Mouse (Mus musculus): ENCODE data around the gene Unc93b1. TPM values are rescaled to one million over a fixed set of nuclear protein-coding genes. Genes with fewer than 3 reads are reported as not detected.

The Unc93b1 gene
- total and polyA plus RNA-seq, 2 experiments = 41.1 to 102 TPM

DNA sequence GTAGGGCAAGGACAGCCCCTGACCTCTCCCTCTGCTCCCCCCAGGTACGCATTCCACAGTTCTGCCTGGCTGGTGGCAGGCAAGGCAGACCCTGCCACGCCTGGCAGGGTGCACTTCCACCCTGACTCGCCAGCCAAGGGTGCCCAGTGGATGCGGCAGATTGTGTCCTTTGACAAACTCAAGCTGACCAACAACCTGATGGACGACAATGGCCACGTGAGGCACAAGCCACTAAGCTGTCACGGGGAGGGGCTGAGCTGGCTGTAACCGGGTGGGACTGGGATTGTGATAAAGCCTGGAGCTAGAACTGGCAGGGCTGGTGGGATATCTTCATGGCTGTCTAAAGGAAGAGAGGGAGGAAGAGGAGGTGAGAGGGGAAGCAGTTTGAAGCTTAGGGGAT is 62.2 kb downstream of the Unc93b1 start:
- Histone ChIP-seq H3K27ac (replicated peaks; ENCODE audit: insufficient read depth, low read depth, low read length) (no peak overlapping the region), H3K9ac (ENCODE audit: low read depth, low read length) (no peak overlapping the region)

DNA sequence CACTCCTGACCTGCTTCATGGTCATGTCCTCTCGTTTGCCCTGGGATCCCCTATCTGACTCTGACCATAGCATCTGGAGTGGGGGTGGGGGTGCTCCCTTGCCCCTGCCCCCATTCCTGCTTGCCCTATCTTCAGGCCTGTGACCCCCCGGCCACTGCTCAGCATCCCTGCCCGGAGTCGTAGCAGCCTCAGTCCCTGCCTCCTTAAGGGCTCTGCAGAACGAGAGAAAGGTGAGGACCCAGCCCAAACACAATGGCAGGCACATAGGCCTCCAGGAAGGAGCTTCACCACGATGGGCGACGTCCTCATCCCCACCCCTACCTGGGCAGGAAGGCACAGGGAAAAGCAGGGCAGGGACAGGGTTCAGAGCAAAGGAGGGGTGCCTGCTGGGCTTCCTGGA is 63.3 kb downstream of the Unc93b1 start:
- H3K4me3 ChIP-seq (ENCODE audit: insufficient read depth, low read depth, low read length) = no peak overlapping the region
- H3K36me3 ChIP-seq (ENCODE audit: control insufficient read depth, insufficient read depth, low read length) = no peaks in the 10 kb centered on the region
- peaks cover 13% of the 10 kb centered on the region for H3K4me1 ChIP-seq (ENCODE audit: control insufficient read depth, insufficient read depth, low read length)
- TF ChIP-seq CTCF (IDR thresholded peaks at IDR 0.05; ENCODE audit: low read depth, low read length) = no peak
- no peak for TF ChIP-seq POLR2A (IDR thresholded peaks at IDR 0.05; ENCODE audit: extremely low read depth, insufficient read depth, low read length)
- H3K27me3 ChIP-seq (ENCODE audit: control insufficient read depth, insufficient read depth, low read length) = no peaks in the 10 kb centered on the region
- H3K79me2 ChIP-seq (ENCODE audit: control insufficient read depth, insufficient read depth, low read length) = no peaks in the 10 kb centered on the region
- H3K27ac ChIP-seq (replicated peaks; ENCODE audit: insufficient read depth, low read depth, low read length) = no peak overlapping the region
- DNase-seq (ENCODE audit: extremely low read depth, low read depth, low spot score) = no peak
- H3K9ac ChIP-seq (ENCODE audit: low read depth, low read length) = no peak overlapping the region
- WGBS = 86% methylated on average over 8 of the region's 8 CpGs

More for the DNA sequence above, 62.2 kb downstream of the Unc93b1 start:
- DNase-seq (ENCODE audit: extremely low read depth, low read depth, low spot score) = no peak
- Histone ChIP-seq H3K4me1 (ENCODE audit: control insufficient read depth, insufficient read depth, low read length) (peaks cover 13% of the 10 kb centered on the region), H3K27me3 (ENCODE audit: control insufficient read depth, insufficient read depth, low read length) (no peaks in the 10 kb centered on the region), H3K79me2 (ENCODE audit: control insufficient read depth, insufficient read depth, low read length) (no peaks in the 10 kb centered on the region), H3K36me3 (ENCODE audit: control insufficient read depth, insufficient read depth, low read length) (no peaks in the 10 kb centered on the region), H3K4me3 (ENCODE audit: insufficient read depth, low read depth, low read length) (no peak overlapping the region)
- TF ChIP-seq CTCF (IDR thresholded peaks at IDR 0.05; ENCODE audit: low read depth, low read length) (no peak), POLR2A (IDR thresholded peaks at IDR 0.05; ENCODE audit: extremely low read depth, insufficient read depth, low read length) (no peak)
- WGBS = 77% methylated on average over 8 of the region's 8 CpGs

Other genes with a start within 250 kb of the Unc93b1 start
- gene Lrp5, start 248.6 kb upstream of the Unc93b1 start, total RNA-seq (2014; rRNA removed) = 14.1 and 23.2 TPM in 2 replicates
- 32.6 and 42.4 TPM in 2 replicates for gene Lrp5, start 248.6 kb upstream of the Unc93b1 start, polyA plus RNA-seq (2012; rRNA removed)
- 10.6 and 20.1 TPM in 2 replicates for gene 1810055G02Rik, start 226.9 kb upstream of the Unc93b1 start, total RNA-seq (2014; rRNA removed)
- 18.4 and 26.9 TPM in 2 replicates for gene 1810055G02Rik, start 226.9 kb upstream of the Unc93b1 start, polyA plus RNA-seq (2012; rRNA removed)
- gene Kmt5b, start 167.8 kb upstream of the Unc93b1 start, total RNA-seq (2014; rRNA removed) = 25.4 and 30.4 TPM in 2 replicates
- gene Kmt5b, start 167.8 kb upstream of the Unc93b1 start, polyA plus RNA-seq (2012; rRNA removed) = 5.6 and 6.7 TPM in 2 replicates
- gene Chka, start 83.4 kb upstream of the Unc93b1 start, total RNA-seq (2014; rRNA removed) = 11.9 and 26.0 TPM in 2 replicates
- 56.7 and 62.0 TPM in 2 replicates for gene Chka, start 83.4 kb upstream of the Unc93b1 start, polyA plus RNA-seq (2012; rRNA removed)
- gene Tcirg1, start 28.1 kb upstream of the Unc93b1 start, total RNA-seq (2014; rRNA removed) = 34.3 and 35.6 TPM in 2 replicates
- gene Tcirg1, start 28.1 kb upstream of the Unc93b1 start, polyA plus RNA-seq (2012; rRNA removed) = 76.3 and 123 TPM in 2 replicates
- gene Ndufs8, start 22.4 kb upstream of the Unc93b1 start, total RNA-seq (2014; rRNA removed) = 197 and 213 TPM in 2 replicates
- 266 and 295 TPM in 2 replicates for gene Ndufs8, start 22.4 kb upstream of the Unc93b1 start, polyA plus RNA-seq (2012; rRNA removed)
- 2.9 and 3.3 TPM in 2 replicates for gene Aldh3b1, start 5.4 kb upstream of the Unc93b1 start, total RNA-seq (2014; rRNA removed)
- 1.9 and 4.0 TPM in 2 replicates for gene Aldh3b1, start 5.4 kb upstream of the Unc93b1 start, polyA plus RNA-seq (2012; rRNA removed)
- 0.74 and 1.7 TPM in 2 replicates for gene Aldh3b3, start 23.5 kb downstream of the Unc93b1 start, total RNA-seq (2014; rRNA removed)
- 6.4 and 7.7 TPM in 2 replicates for gene Aldh3b3, start 23.5 kb downstream of the Unc93b1 start, polyA plus RNA-seq (2012; rRNA removed)
- gene Aldh3b2, start 37.1 kb downstream of the Unc93b1 start, total RNA-seq (2014; rRNA removed) = not detected in 2 replicates
- gene Aldh3b2, start 37.1 kb downstream of the Unc93b1 start, polyA plus RNA-seq (2012; rRNA removed) = 0.16 and 0.48 TPM in 2 replicates
- 44.3 and 49.8 TPM in 2 replicates for gene Acy3, start 51.4 kb downstream of the Unc93b1 start, total RNA-seq (2014; rRNA removed)
- 232 and 326 TPM in 2 replicates for gene Acy3, start 51.4 kb downstream of the Unc93b1 start, polyA plus RNA-seq (2012; rRNA removed)
- not detected in 2 replicates for gene Tbx10, start 57.6 kb downstream of the Unc93b1 start, total RNA-seq (2014; rRNA removed)
- gene Tbx10, start 57.6 kb downstream of the Unc93b1 start, polyA plus RNA-seq (2012; rRNA removed) = not detected in 2 replicates
- gene Nudt8, start 65.4 kb downstream of the Unc93b1 start, total RNA-seq (2014; rRNA removed) = 30.1 and 36.0 TPM in 2 replicates
- gene Nudt8, start 65.4 kb downstream of the Unc93b1 start, polyA plus RNA-seq (2012; rRNA removed) = 13.4 and 18.5 TPM in 2 replicates
- gene Gm49405, start 65.4 kb downstream of the Unc93b1 start, total RNA-seq (2014; rRNA removed) = 0.54 and 0.92 TPM in 2 replicates
- gene Gm49405, start 65.4 kb downstream of the Unc93b1 start, polyA plus RNA-seq (2012; rRNA removed) = 0.72 and 1.1 TPM in 2 replicates
- 0.74 and 0.87 TPM in 2 replicates for gene Doc2g, start 68.1 kb downstream of the Unc93b1 start, total RNA-seq (2014; rRNA removed)
- 2.3 and 4.9 TPM in 2 replicates for gene Doc2g, start 68.1 kb downstream of the Unc93b1 start, polyA plus RNA-seq (2012; rRNA removed)
- 189 and 197 TPM in 2 replicates for gene Ndufv1, start 77.6 kb downstream of the Unc93b1 start, total RNA-seq (2014; rRNA removed)
- 239 and 251 TPM in 2 replicates for gene Ndufv1, start 77.6 kb downstream of the Unc93b1 start, polyA plus RNA-seq (2012; rRNA removed)
- gene Gstp1, start 102.8 kb downstream of the Unc93b1 start, total RNA-seq (2014; rRNA removed) = 456 and 810 TPM in 2 replicates
- 965 and 1,374 TPM in 2 replicates for gene Gstp1, start 102.8 kb downstream of the Unc93b1 start, polyA plus RNA-seq (2012; rRNA removed)
- gene Gstp2, start 110.8 kb downstream of the Unc93b1 start, total RNA-seq (2014; rRNA removed) = 4.1 and 7.9 TPM in 2 replicates
- gene Gstp2, start 110.8 kb downstream of the Unc93b1 start, polyA plus RNA-seq (2012; rRNA removed) = 4.4 and 9.2 TPM in 2 replicates
- gene Gstp3, start 124.4 kb downstream of the Unc93b1 start, total RNA-seq (2014; rRNA removed) = 21.5 and 28.1 TPM in 2 replicates
- gene Gstp3, start 124.4 kb downstream of the Unc93b1 start, polyA plus RNA-seq (2012; rRNA removed) = 54.3 and 66.1 TPM in 2 replicates
- 0.13 and 0.37 TPM in 2 replicates for gene Cabp2, start 146.4 kb downstream of the Unc93b1 start, total RNA-seq (2014; rRNA removed)
- 0.27 and 0.70 TPM in 2 replicates for gene Cabp2, start 146.4 kb downstream of the Unc93b1 start, polyA plus RNA-seq (2012; rRNA removed)
- 33.9 and 44.0 TPM in 2 replicates for gene Cdk2ap2, start 162.0 kb downstream of the Unc93b1 start, total RNA-seq (2014; rRNA removed)
- 185 and 198 TPM in 2 replicates for gene Cdk2ap2, start 162.0 kb downstream of the Unc93b1 start, polyA plus RNA-seq (2012; rRNA removed)
- gene Pitpnm1, start 164.8 kb downstream of the Unc93b1 start, total RNA-seq (2014; rRNA removed) = 1.7 and 4.9 TPM in 2 replicates
- 8.1 and 14.2 TPM in 2 replicates for gene Pitpnm1, start 164.8 kb downstream of the Unc93b1 start, polyA plus RNA-seq (2012; rRNA removed)
- 16.5 and 20.1 TPM in 2 replicates for gene Aip, start 190.7 kb downstream of the Unc93b1 start, total RNA-seq (2014; rRNA removed)
- gene Aip, start 190.7 kb downstream of the Unc93b1 start, polyA plus RNA-seq (2012; rRNA removed) = 30.0 and 33.5 TPM in 2 replicates
- not detected in 2 replicates for gene Gpr152, start 204.6 kb downstream of the Unc93b1 start, total RNA-seq (2014; rRNA removed)
- gene Gpr152, start 204.6 kb downstream of the Unc93b1 start, polyA plus RNA-seq (2012; rRNA removed) = 0.02 TPM in 2 replicates
- gene Cabp4, start 208.8 kb downstream of the Unc93b1 start, total RNA-seq (2014; rRNA removed) = 0.37 TPM in 1 of 2 replicates, not detected in the other
- gene Cabp4, start 208.8 kb downstream of the Unc93b1 start, polyA plus RNA-seq (2012; rRNA removed) = not detected in 2 replicates
- 66.1 and 72.6 TPM in 2 replicates for gene Coro1b, start 213.4 kb downstream of the Unc93b1 start, total RNA-seq (2014; rRNA removed)
- 109 and 114 TPM in 2 replicates for gene Coro1b, start 213.4 kb downstream of the Unc93b1 start, polyA plus RNA-seq (2012; rRNA removed)
- 1.7 and 4.1 TPM in 2 replicates for gene Ptprcap, start 218.4 kb downstream of the Unc93b1 start, total RNA-seq (2014; rRNA removed)
- gene Ptprcap, start 218.4 kb downstream of the Unc93b1 start, polyA plus RNA-seq (2012; rRNA removed) = 6.9 and 8.2 TPM in 2 replicates
- gene Rps6kb2, start 228.2 kb downstream of the Unc93b1 start, total RNA-seq (2014; rRNA removed) = 7.2 and 7.4 TPM in 2 replicates
- gene Rps6kb2, start 228.2 kb downstream of the Unc93b1 start, polyA plus RNA-seq (2012; rRNA removed) = 28.3 and 31.6 TPM in 2 replicates
- 0.40 and 0.65 TPM in 2 replicates for gene Carns1, start 240.3 kb downstream of the Unc93b1 start, total RNA-seq (2014; rRNA removed)
- gene Carns1, start 240.3 kb downstream of the Unc93b1 start, polyA plus RNA-seq (2012; rRNA removed) = 1.8 and 1.9 TPM in 2 replicates

Measured in liver, adult 2 months (tissue).